Mouse (Mus musculus): ENCODE results near the gene Gm9903.

Gene Gm9903

GRCm38 (mm10) chr5:33629301-33629987 lies at the start of gene Gm9903, which contains the start of gene Fam53a:
Gene Gm9903 (plus strand): TSS chr5:33629925.
Gene Fam53a (minus strand): TSS chr5:33629635.
- DNase-seq (ENCODE audit: low read depth) = peak; percentile 93

DNA sequence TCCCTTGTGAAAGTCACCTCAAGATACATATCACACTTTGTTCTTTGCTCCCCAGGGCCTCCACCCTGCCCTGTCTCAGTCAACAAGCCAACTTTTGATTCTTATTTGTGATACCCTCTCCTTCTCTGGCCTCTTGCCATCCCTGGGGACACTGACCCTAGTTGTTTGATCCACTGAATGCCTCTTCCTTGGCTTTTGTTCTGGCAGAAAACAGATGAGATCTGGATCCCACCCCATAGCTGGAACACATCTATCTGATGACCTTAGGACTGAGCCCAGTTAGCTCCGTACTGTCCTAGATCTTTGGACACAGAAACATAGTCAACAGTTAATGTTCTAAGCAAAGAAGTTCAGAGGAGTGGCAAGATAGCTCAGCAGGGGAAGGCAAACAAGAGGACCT lies 49.4 kb upstream of the Gm9903 start:
- no peak for DNase-seq (ENCODE audit: low read depth)

GRCm38 (mm10) chr5:33587498-33588058 lies 42.1 kb upstream of the Gm9903 start:
- no peak for DNase-seq (ENCODE audit: low read depth)

DNA sequence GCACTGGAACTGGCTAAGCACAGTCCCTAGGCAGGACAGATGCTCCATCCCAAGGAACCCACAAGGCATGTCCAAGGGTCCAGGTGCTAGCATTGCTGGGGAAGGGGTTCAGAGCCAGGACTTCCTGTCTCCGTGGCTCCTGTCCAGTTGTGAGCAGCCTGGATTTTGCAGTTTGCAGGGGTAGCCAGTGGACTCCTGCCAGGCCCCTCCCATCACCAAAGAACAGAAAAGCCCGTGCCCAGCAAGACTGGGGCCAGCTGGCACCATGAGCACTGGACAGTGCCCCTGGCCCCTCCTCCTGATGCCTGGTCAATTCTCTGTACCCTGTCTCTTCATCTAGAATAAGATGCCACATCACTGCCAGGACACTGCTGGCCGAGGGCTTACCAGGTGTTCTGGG lies 41.7 kb upstream of the Gm9903 start:
- DNase-seq (ENCODE audit: low read depth) = no peak

DNA sequence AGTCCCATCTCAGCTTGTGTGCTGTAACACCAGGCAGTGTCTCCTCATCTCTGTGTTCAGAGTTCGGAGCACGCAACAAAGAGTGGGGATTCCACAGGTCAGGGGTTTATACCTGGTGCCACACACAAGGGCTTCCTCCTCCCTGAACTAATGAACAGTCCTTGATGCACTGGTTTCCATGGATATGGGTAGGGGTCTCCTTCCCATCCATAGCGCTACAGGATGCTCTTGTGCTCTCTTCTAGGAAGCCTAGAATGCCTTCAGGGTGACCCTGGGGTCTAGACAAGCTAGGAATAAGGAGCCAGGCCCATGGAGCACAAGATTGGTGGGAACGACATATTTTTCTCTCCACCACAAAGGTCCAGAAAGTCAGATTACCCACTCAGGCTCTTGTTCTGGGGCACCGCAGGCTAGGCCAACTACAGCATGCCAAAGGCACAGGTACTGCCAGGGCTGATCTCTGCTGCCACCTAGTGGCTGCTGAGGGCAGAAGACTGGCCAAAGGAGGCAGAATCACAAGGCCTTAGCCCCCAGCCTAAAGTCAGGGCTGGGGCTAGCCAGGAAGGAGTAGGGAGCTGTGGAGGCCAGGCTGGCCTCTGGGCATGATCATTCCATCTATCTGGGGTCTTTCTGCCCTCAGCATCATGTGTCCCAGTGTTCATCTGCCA lies 40.4 kb upstream of the Gm9903 start:
- DNase-seq (ENCODE audit: low read depth) = peak; percentile 58

DNA sequence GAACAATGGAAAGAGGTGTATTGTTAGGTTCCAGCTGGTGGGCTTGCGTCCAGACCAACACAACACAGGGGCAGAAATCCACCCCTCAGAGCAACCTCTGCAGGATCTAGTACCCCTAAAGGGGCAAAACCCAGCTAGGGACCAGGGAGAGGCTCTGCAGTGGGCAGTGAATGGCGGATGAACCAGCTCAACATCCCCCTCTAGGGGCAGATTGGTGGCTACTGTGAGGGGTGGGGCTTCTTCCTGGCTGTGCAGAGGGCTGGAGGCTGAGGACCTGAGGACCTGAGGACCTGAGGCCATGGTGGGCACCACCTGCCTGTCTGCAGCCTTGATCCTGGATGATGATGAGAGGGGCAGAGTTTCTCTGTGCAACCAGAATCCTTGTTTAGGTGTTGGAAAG lies 36.1 kb upstream of the Gm9903 start:
- DNase-seq (ENCODE audit: low read depth) = peak; percentile 25

GRCm38 (mm10) chr5:33605314-33605713 lies 24.4 kb upstream of the Gm9903 start:
- DNase-seq (ENCODE audit: low read depth) = no peak

GRCm38 (mm10) chr5:33606631-33607030 lies 23.1 kb upstream of the Gm9903 start:
- no peak for DNase-seq (ENCODE audit: low read depth)

- no peak for DNase-seq (ENCODE audit: low read depth)
Observed at GRCm38 (mm10) chr5:33607434-33607833, 22.3 kb upstream of the Gm9903 start.

DNA sequence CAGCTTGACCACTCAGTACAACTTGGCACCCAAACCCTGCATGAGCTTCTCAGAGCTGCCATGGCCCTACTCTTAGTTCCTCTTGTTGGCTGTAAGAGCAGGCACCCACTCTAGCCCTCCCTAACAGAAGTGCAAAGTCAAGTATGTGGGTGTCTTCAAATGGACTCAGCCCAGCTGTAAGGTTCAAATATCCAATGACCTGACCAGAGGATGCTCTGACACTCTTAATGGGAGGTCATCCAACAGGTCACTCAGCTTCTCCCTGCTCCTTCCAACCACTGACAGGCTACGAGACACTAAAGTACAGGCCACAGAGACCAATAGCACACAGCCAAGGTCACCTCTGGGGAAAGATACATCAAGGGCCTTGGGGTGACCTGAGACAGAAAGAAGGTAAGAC lies 20.5 kb upstream of the Gm9903 start:
- DNase-seq (ENCODE audit: low read depth) = no peak

- DNase-seq (ENCODE audit: low read depth) = no peak
Observed at GRCm38 (mm10) chr5:33611795-33612194, 17.9 kb upstream of the Gm9903 start.

DNA sequence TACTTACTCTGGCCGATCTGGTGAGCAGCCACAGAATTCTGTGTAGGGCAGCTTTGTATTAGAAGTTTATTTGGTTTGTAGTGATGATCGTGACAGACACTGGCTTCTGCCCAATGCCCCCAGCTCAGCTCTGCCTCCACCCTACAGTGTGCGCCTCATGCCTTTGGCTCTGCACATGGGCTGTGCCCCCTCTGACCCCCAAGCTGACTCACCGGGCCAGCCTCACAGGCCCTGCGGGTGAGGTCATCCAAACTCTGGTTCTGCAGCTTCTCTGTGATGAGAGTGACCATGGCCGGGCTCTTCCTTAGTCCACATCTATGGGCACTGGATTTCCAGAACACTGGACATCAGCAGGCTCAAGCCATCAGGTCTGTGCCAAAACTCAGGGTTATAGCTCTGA lies 15.3 kb upstream of the Gm9903 start:
- DNase-seq (ENCODE audit: low read depth) = no peak

DNA sequence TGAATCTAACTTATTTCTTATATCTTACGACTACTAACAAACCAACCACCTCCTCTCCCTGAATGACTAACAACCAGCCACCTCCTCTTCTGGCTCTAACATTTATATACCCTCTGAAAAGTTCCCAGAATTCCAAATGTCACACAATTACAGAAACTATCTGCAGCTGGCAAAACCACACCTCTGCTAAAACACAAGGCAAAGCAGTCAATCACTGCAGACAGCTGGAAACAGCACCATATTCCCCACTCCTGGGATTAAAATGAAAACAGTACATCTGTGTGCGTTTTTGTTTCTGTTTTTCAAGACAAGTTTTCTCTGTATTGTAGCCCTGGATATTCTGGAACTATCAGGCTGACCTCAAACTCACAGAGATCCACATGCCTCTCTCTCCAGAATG lies 7.1 kb upstream of the Gm9903 start:
- DNase-seq (ENCODE audit: low read depth) = no peak

GRCm38 (mm10) chr5:33623766-33624165 lies 6.0 kb upstream of the Gm9903 start:
- no peak for DNase-seq (ENCODE audit: low read depth)

DNA sequence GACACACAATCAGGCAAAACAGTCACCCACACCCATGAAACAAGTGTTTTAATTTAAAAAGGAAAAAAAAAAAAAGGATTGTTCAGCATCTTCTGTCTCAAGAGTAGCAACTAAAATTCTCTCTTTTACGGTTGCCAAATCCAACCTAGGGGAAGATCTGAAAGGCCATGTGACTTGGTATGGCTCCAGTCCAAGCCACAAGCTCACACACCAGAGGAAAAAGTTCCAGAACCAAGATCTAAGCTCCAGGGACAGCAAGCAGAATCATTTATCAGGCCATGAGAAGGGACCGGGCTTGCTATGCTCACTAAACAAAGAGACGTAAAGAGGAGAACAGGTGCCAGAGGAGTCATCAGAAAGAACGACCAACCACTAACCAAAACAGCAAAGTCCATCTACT lies 1.8 kb upstream of the Gm9903 start:
- no peak for DNase-seq (ENCODE audit: low read depth)

- DNase-seq (ENCODE audit: low read depth) = peak; percentile 46
Observed at GRCm38 (mm10) chr5:33628820-33629300, 865 bp upstream of the Gm9903 start.

GRCm38 (mm10) chr5:33630061-33630460 lies 336 bp downstream of the Gm9903 start:
- DNase-seq (ENCODE audit: low read depth) = no peak

DNA sequence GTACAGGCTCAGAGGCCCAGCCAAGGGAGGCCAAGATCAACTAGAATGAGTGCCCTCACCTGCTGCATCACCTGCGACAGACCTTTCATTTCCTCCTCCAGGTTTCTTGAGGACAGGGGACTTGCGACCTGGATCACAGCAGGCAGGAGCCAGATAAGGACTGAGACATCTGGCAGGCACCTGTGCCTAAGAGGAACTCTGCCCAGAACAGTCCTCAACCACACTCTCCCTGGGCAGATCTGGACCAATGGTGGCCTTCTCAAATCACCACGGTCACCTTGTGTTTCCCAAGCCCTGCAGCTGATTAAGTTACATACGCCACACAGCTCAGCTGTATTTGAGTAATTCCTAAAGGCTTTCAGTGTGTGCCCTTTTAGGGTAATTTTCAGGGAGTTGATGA lies 890 bp downstream of the Gm9903 start:
- no peak for DNase-seq (ENCODE audit: low read depth)

DNA sequence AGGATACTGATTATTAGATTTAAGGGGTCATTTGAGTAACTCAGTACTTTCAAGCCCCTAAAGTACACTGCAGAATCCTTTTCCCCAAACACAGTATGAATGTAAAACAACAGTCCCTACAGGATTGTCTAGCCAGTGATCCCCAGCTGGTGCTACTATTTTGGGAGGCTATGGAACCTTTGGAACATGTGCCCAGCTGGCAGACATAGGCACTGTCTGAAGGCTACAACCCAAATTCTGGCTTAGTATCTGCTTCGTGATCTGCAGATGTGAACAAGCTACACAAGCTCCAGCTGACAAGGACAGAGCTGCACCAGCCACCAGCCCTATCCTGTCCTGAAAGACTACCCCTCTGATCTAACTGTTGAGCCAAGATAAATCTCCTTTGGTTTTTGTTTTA lies 2.8 kb downstream of the Gm9903 start:
- no peak for DNase-seq (ENCODE audit: low read depth)

DNA sequence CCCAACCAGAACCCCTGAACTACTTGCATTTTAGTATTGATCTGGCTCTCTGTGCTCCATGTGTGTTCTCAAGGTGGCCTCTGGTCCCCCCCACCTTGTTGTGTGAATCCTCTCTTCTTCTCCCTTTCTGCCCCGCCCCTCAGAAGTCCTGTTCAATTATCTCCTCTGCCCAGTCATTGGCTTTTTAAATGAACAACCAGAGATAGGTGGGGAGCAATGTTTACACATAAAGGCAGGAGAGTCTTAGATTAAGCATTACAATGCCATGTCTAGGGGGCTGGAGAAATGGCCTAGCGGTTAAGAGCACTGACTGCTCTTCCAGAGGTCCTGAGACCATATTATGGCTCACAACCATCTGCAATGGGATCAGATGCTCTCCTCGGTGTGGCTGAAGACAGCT lies 5.6 kb downstream of the Gm9903 start:
- DNase-seq (ENCODE audit: low read depth) = no peak

DNA sequence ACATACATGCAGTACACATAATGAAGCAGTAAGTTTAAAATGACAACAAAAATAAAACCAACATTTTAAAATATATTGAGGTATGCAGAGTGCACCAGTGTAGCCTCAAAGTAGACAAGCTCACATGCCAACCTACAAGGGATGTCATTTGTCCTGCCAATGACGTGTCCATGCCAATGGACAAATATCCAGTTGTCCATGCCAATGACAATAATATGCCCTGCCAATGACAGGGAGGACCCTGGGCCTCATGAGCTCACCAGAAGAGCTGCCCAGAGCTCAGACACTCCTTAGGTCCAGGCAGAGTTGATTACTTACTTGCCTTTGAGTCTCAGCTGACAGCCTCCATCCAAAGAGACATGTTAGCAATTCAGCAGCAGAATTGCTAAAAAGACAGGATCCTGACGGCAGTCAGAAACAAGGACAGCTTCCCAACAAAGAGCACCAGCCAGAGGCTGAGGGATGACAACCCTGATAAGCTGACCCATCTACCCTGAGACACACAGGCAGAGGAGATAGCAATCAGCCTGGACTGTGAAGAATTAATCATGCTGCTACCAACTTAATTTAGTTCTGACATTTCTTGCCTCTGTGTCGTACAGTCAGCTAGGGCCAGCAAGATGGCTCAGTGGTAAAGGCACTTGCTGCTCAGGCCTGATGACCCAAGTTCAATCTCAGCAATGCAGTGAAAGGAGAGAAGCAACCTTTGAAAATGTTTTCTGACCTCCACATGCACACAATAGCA lies 8.1 kb downstream of the Gm9903 start:
- DNase-seq (ENCODE audit: low read depth) = no peak

DNA sequence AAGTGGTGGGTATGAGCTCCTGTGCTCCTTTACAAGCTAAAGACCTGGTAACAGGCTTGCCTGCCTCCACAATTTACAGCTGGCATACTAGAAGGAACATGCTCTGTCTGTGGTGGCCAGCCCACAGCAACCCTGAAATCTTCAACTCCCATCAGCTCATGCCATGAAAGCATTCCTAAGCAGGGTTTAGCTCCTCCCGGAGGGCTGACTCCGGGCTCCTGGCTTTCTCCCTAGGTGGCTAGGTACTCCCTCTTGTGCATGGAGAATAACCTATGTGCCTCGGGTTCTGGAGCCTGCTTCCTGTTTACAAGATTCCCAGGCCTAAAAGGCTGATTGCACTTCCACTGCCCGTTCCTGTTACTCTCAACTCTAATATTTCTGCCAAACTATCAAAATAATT lies 9.1 kb downstream of the Gm9903 start:
- no peak for DNase-seq (ENCODE audit: low read depth)

DNA sequence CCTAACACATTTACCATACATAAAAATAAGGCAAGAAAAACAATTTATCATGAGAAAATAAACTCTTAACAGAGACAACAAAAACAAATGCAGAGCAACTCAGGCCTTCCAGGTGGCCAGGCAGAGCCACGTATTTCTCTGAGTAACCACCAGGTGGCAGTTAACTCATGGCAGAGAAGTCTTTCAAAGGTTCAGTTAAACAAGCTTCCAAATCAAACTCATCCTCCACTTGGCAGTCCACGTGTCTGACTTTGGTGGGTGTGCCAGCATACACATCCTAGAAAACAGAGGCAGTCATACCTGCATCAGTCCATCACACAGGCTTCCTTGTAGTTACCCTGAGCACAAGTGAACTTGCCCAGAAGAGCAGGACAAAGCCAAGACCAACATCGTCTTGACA lies 10.9 kb downstream of the Gm9903 start:
- DNase-seq (ENCODE audit: low read depth) = no peak

Data from c-Kit-positive CD71-negative TER-119-negative erythroid progenitor cells, embryonic 14.5 days (primary cell).